Mouse (Mus musculus): ENCODE measurements around the gene B230118H07Rik. TPM values are rescaled to one million over a fixed set of nuclear protein-coding genes. Genes with fewer than 3 reads are reported as not detected.

B230118H07Rik gene
- total and polyA plus RNA-seq, 3 experiments: 22.4 to 30.6 TPM; not detected in 1

- H3K27ac ChIP-seq (ENCODE audit: control insufficient read depth, low read depth, low read length): no peak overlapping the region
- H3K79me2 ChIP-seq (ENCODE audit: control insufficient read depth, insufficient read depth, low read length, poor library complexity): peaks cover 20% of the 10 kb centered on the region
- TF ChIP-seq USF1 (IDR thresholded peaks at IDR 0.05; ENCODE audit: low read depth, low read length) (peak; percentile 75), ZNF384 (IDR thresholded peaks at IDR 0.05; ENCODE audit: low read depth, low read length) (peak; percentile 58), MAZ (IDR thresholded peaks at IDR 0.05; ENCODE audit: low read depth, low read length) (0 out of 2 replicates have a peak, but pooled peaks have one; percentile 37), ELF1 (IDR thresholded peaks at IDR 0.05; ENCODE audit: low read depth, low read length) (no peak)
- H3K4me1 ChIP-seq (ENCODE audit: control insufficient read depth in 1 of 2, insufficient read depth in 2 of 2, low read length in 2 of 2): peaks cover 0 to 3% of the 10 kb centered on the region in 2 experiments; a peak in 2 of 4 replicates
- no peaks in the 10 kb centered on the region for H3K9me3 ChIP-seq (replicated peaks; ENCODE audit: insufficient read depth, low read length)
- peak; percentile 41 for DNase-seq (ENCODE audit: low read depth, low spot score)
- H3K9ac ChIP-seq (ENCODE audit: control insufficient read depth, low read depth, low read length, poor library complexity, severe bottlenecking): peak overlapping the region; percentile 93
- peaks cover 0 to 5% of the 10 kb centered on the region in 2 experiments; a peak in 2 of 4 replicates for H3K36me3 ChIP-seq (ENCODE audit: control insufficient read depth in 1 of 2, insufficient read depth in 2 of 2, low read length in 2 of 2)
- H3K4me3 ChIP-seq (ENCODE audit: control insufficient read depth in 1 of 2, insufficient read depth in 1 of 2, low read depth in 2 of 2, low read length in 2 of 2): peak overlapping the region; percentile 81 to 91
- peaks cover 0 to 4% of the 10 kb centered on the region in 2 experiments; a peak in 2 of 4 replicates for H3K27me3 ChIP-seq (ENCODE audit: control insufficient read depth in 1 of 2, insufficient read depth in 2 of 2, low read length in 2 of 2)
These were observed 29.9 kb upstream of the B230118H07Rik start for GRCm38 (mm10) chr2:101679164-101679784.

- peaks cover 0 to 5% of the 10 kb centered on the region in 2 experiments; a peak in 2 of 4 replicates for H3K36me3 ChIP-seq (ENCODE audit: control insufficient read depth in 1 of 2, insufficient read depth in 2 of 2, low read length in 2 of 2)
- peaks cover 0 to 3% of the 10 kb centered on the region in 2 experiments; a peak in 2 of 4 replicates for H3K4me1 ChIP-seq (ENCODE audit: control insufficient read depth in 1 of 2, insufficient read depth in 2 of 2, low read length in 2 of 2)
- DNase-seq (ENCODE audit: low read depth, low spot score): peak; percentile 92
- no peak within 1 kb of the TSS for H3K27ac ChIP-seq (ENCODE audit: control insufficient read depth, low read depth, low read length)
- TF ChIP-seq JUND (IDR thresholded peaks at IDR 0.05; ENCODE audit: low read depth, low read length) (no peak), SIN3A (IDR thresholded peaks at IDR 0.05; ENCODE audit: low read length) (peak; percentile 78), SMC3 (IDR thresholded peaks at IDR 0.05; ENCODE audit: low read depth, low read length) (no peak), RAD21 (IDR thresholded peaks at IDR 0.05; ENCODE audit: low read depth, low read length) (no peak), TBP (IDR thresholded peaks at IDR 0.05; ENCODE audit: low read depth, low read length) (peak; percentile 54; the same call in 1 of the 2 replicates), POLR2A (IDR thresholded peaks at IDR 0.05; ENCODE audit: control insufficient read depth in 1 of 2, insufficient read depth in 1 of 2, low read depth in 1 of 2, low read length in 2 of 2, poor library complexity in 1 of 2) (peak; percentile 82 to 95), ELF1 (IDR thresholded peaks at IDR 0.05; ENCODE audit: low read depth, low read length) (peak; percentile 96), CTCF (IDR thresholded peaks at IDR 0.05 in 2 of 3, conservative IDR thresholded peaks at IDR 0.05 in 1 of 3; ENCODE audit: control insufficient read depth in 1 of 3, insufficient read depth in 1 of 3, low read depth in 2 of 3, low read length in 3 of 3, poor library complexity in 1 of 3, severe bottlenecking in 1 of 3) (peak in 2 of 3 experiments; percentile 85 to 96; a peak in 5 of 6 replicates), HCFC1 (IDR thresholded peaks at IDR 0.05; ENCODE audit: low read depth, low read length) (peak; percentile 87), MAZ (IDR thresholded peaks at IDR 0.05; ENCODE audit: low read depth, low read length) (peak; percentile 77; the same call in 1 of the 2 replicates), MXI1 (IDR thresholded peaks at IDR 0.05; ENCODE audit: low read depth, low read length) (peak; percentile 47; the same call in 1 of the 2 replicates), NELFE (IDR thresholded peaks at IDR 0.05; ENCODE audit: low read depth, low read length) (peak; percentile 78), GABPA (IDR thresholded peaks at IDR 0.05; ENCODE audit: low read depth, low read length) (peak; percentile 65; the same call in 1 of the 2 replicates), TCF12 (IDR thresholded peaks at IDR 0.05; ENCODE audit: low read depth, low read length) (peak; percentile 49)
- peaks cover 20% of the 10 kb centered on the region for H3K79me2 ChIP-seq (ENCODE audit: control insufficient read depth, insufficient read depth, low read length, poor library complexity)
- H3K4me3 ChIP-seq (ENCODE audit: control insufficient read depth in 1 of 2, insufficient read depth in 1 of 2, low read depth in 2 of 2, low read length in 2 of 2): peak within 1 kb of the TSS; percentile 81 to 91
- H3K9me3 ChIP-seq (replicated peaks; ENCODE audit: insufficient read depth, low read length): no peaks in the 10 kb centered on the region
- peaks cover 0 to 4% of the 10 kb centered on the region in 2 experiments; a peak in 2 of 4 replicates for H3K27me3 ChIP-seq (ENCODE audit: control insufficient read depth in 1 of 2, insufficient read depth in 2 of 2, low read length in 2 of 2)
- peak within 1 kb of the TSS; percentile 93 for H3K9ac ChIP-seq (ENCODE audit: control insufficient read depth, low read depth, low read length, poor library complexity, severe bottlenecking)
These were observed 29.1 kb upstream of the B230118H07Rik start, which contains the start of gene Traf6 for GRCm38 (mm10) chr2:101678236-101679021. Gene Traf6, plus strand, starts transcription at chr2:101678429.
